Mouse (Mus musculus): ENCODE measurements around the gene S100a14. TPM values are rescaled to one million over a fixed set of nuclear protein-coding genes. Genes with fewer than 3 reads are reported as not detected.

The S100a14 gene
- polyA plus RNA-seq, 1 experiment, result not detected

DNA sequence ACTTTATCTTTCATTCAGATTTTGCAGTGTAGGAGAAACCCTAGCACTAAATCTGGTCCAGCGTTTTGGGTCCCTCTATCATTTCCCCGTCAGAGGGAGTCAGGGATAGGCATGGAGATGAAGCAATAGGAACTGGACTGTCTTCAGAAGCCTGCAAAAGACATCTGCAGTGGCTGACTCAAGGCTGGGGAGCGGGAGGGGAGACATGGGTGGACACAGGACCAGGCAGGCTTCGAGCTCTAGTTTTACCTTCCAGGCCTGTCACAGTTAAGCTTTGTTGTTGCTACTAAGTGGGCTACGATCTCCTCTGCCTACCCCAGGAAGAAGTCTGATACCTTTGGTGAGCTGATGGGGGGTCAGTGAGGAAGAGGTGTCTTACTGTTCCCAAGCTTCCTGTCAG, 14.4 kb upstream of the S100a14 start:
- peaks cover 18% of the 10 kb centered on the region for H3K4me1 ChIP-seq (ENCODE audit: control insufficient read depth, insufficient read depth, low read length)
- no peak for TF ChIP-seq POLR2A (IDR thresholded peaks at IDR 0.05; ENCODE audit: control insufficient read depth, low read depth, low read length)
- TF ChIP-seq CTCF (IDR thresholded peaks at IDR 0.05; ENCODE audit: control insufficient read depth, insufficient read depth, insufficient replicate concordance, low read depth, low read length), result no peak
- H3K36me3 ChIP-seq (ENCODE audit: control insufficient read depth, insufficient read depth, low read length), result peaks cover 3% of the 10 kb centered on the region
- H3K4me3 ChIP-seq (ENCODE audit: control insufficient read depth, low read depth, low read length), result no peak overlapping the region
- H3K27me3 ChIP-seq (ENCODE audit: control insufficient read depth, insufficient read depth, low read length), result no peaks in the 10 kb centered on the region
- no peak overlapping the region for H3K27ac ChIP-seq (ENCODE audit: control insufficient read depth, insufficient read depth, low read depth, low read length)

DNA sequence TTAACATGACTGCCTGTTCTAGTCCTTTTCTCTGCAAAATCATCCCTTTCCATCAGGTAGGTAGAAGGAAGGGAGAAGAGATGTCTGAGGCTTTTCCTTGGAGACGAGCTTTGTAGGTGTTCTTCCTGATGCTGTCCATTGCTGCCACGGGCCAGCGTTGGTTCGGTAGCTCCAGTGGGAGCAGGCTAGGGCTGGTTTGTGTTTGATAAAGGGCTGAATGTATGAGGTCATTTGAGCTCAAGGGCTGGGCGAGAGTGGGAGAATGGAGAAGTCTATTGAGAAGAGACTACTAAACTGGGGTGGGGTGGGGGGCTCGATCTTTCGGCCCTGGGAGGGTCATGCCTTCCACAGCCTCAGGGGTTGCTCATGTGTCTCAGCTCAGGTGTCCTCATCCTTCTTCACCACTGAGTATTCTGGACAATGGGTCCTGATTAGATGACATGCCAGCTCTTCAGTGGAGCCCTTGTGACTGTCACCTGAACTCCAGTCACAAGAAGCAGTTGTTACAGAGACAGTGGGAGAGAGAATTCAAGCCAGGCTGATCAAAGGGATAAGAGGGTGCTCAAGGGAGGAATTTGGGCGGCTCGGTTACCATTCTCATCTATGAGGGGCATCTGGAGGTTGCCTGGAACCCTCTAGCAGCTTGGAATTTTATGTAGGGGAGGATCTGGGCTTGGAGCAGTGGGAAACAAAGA, 13.6 kb upstream of the S100a14 start:
- Histone ChIP-seq H3K4me3 (ENCODE audit: control insufficient read depth, low read depth, low read length) (no peak overlapping the region), H3K27ac (ENCODE audit: control insufficient read depth, insufficient read depth, low read depth, low read length) (no peak overlapping the region), H3K4me1 (ENCODE audit: control insufficient read depth, insufficient read depth, low read length) (peaks cover 17% of the 10 kb centered on the region), H3K27me3 (ENCODE audit: control insufficient read depth, insufficient read depth, low read length) (no peaks in the 10 kb centered on the region), H3K36me3 (ENCODE audit: control insufficient read depth, insufficient read depth, low read length) (no peaks in the 10 kb centered on the region)
- TF ChIP-seq CTCF (IDR thresholded peaks at IDR 0.05; ENCODE audit: control insufficient read depth, insufficient read depth, insufficient replicate concordance, low read depth, low read length) (no peak), POLR2A (IDR thresholded peaks at IDR 0.05; ENCODE audit: control insufficient read depth, low read depth, low read length) (no peak)

DNA sequence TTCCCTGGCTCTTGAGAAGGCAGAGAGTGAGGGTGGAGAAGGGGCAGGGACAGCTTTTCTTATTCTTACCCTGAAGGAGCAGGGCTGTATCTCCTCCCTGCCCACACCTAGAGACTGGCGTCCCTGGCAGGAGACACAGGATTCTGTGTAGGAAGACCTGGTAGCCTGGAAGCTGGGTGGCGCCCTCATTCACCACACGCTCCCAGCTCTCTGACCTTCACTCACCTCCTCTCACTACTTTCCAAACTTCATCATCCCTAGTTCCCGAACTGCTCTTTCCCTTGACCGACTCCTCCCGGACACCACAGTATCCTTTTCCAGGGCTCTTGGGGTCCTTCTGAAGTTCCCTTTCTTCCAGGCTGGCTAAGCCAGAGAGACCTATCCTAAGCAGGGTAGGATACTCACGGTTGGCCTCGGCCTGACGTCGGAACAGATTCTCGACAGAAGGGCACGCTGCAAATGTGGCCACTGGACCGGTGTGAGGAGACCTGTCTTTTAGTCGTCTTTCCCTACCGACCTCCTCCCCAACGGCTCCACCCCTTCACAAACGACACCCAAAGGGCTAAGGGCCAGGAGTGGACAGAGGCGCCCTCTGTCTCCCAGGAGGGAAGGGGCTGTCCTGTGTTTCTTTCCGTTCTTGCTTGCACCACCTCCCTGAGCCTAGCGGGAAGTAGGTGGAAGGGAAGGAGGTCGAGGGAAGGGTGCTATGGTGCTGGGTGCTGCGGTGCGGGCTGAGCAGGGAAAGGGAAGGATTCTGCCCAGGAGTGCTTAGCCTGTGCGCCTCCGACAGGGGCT, 12.7 kb upstream of the S100a14 start, which contains the start of the genes S100a1 and S100a13:
Gene S100a1, minus strand, starts transcription at position 597 of the 795 bp plus-strand sequence.
Gene S100a13, plus strand, starts transcription at position 640 of the 795 bp plus-strand sequence.
- H3K27ac ChIP-seq (ENCODE audit: control insufficient read depth, insufficient read depth, low read depth, low read length), result peak within 1 kb of the TSS; percentile 43; the same call in 1 of the 2 replicates

DNA sequence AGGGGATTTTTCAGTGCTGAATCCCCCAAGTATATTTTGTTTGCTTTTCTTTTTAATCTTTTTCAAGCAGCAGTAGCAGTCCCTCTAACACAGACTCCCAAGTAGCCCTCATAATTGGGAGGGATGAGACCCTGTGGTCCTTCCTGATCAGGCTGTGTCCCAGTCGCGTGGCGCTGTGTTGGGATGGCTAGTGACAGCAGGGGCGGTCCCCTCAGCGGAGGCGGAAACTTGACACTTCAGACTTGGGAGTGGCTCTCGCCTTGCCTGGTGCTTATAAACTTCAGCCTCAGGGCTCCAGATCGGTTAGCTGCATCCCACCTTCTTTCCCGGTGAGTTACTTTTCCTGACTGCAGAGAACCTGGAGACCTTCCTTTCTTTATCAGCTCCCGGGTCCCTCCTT, 12.0 kb upstream of the S100a14 start:
- TF ChIP-seq POLR2A (IDR thresholded peaks at IDR 0.05; ENCODE audit: control insufficient read depth, low read depth, low read length), result no peak
- no peak for TF ChIP-seq CTCF (IDR thresholded peaks at IDR 0.05; ENCODE audit: control insufficient read depth, insufficient read depth, insufficient replicate concordance, low read depth, low read length)
- Histone ChIP-seq H3K4me1 (ENCODE audit: control insufficient read depth, insufficient read depth, low read length) (peaks cover 17% of the 10 kb centered on the region), H3K27ac (ENCODE audit: control insufficient read depth, insufficient read depth, low read depth, low read length) (0 out of 2 replicates have a peak overlapping the region, but pooled peaks have one; percentile 43), H3K27me3 (ENCODE audit: control insufficient read depth, insufficient read depth, low read length) (no peaks in the 10 kb centered on the region), H3K36me3 (ENCODE audit: control insufficient read depth, insufficient read depth, low read length) (no peaks in the 10 kb centered on the region), H3K4me3 (ENCODE audit: control insufficient read depth, low read depth, low read length) (peak overlapping the region; percentile 54)

More for the DNA sequence above, 12.7 kb upstream of the S100a14 start, which contains the start of the genes S100a1 and S100a13:
- Histone ChIP-seq H3K4me1 (ENCODE audit: control insufficient read depth, insufficient read depth, low read length) (peaks cover 17% of the 10 kb centered on the region), H3K4me3 (ENCODE audit: control insufficient read depth, low read depth, low read length) (peak within 1 kb of the TSS; percentile 54), H3K36me3 (ENCODE audit: control insufficient read depth, insufficient read depth, low read length) (no peaks in the 10 kb centered on the region), H3K27me3 (ENCODE audit: control insufficient read depth, insufficient read depth, low read length) (no peaks in the 10 kb centered on the region)
- TF ChIP-seq POLR2A (IDR thresholded peaks at IDR 0.05; ENCODE audit: control insufficient read depth, low read depth, low read length), result peak; percentile 38; the same call in 1 of the 2 replicates
- TF ChIP-seq CTCF (IDR thresholded peaks at IDR 0.05; ENCODE audit: control insufficient read depth, insufficient read depth, insufficient replicate concordance, low read depth, low read length), result no peak

DNA sequence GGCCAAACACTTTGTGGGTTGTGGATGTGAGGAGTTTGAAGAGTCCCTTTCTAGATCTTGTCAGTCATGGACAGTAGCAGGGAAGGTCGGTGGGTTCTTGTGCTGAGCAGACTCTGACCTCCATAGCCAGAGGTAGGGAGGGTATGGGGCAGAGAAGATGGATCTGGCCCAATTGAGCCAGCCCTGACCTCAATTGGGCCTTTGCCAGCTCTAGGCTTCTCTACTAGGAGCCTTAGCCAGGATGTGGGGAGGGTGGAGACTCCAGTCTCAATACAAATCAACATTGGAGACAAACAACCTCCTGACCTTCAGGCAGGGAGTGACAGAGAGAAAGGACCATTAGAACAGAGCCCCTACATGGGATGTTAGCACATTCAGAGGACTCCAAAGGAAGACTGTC, 11.4 kb upstream of the S100a14 start:
- peak overlapping the region; percentile 54 for H3K4me3 ChIP-seq (ENCODE audit: control insufficient read depth, low read depth, low read length)
- H3K4me1 ChIP-seq (ENCODE audit: control insufficient read depth, insufficient read depth, low read length), result peaks cover 17% of the 10 kb centered on the region
- no peak overlapping the region for H3K27ac ChIP-seq (ENCODE audit: control insufficient read depth, insufficient read depth, low read depth, low read length)
- no peak for TF ChIP-seq POLR2A (IDR thresholded peaks at IDR 0.05; ENCODE audit: control insufficient read depth, low read depth, low read length)
- TF ChIP-seq CTCF (IDR thresholded peaks at IDR 0.05; ENCODE audit: control insufficient read depth, insufficient read depth, insufficient replicate concordance, low read depth, low read length), result no peak
- H3K27me3 ChIP-seq (ENCODE audit: control insufficient read depth, insufficient read depth, low read length), result no peaks in the 10 kb centered on the region
- H3K36me3 ChIP-seq (ENCODE audit: control insufficient read depth, insufficient read depth, low read length), result no peaks in the 10 kb centered on the region

DNA sequence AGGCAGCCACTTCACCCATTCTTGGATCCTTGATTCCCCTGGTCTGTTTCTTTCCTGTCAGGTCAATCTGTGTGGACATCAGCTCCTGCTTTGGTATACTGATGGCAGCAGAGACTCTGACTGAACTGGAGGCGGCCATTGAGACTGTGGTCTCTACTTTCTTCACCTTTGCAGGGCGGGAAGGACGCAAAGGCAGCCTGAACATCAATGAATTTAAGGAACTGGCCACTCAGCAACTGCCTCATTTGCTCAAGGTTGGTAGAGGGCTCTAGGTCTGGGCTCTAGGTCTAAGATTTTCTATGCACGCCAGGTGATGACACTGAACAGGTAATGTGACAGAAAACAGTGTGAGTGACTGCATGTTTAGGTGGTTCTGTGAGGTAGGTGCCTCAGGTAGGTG, 10.9 kb upstream of the S100a14 start:
- Histone ChIP-seq H3K27me3 (ENCODE audit: control insufficient read depth, insufficient read depth, low read length) (no peaks in the 10 kb centered on the region), H3K4me1 (ENCODE audit: control insufficient read depth, insufficient read depth, low read length) (peaks cover 17% of the 10 kb centered on the region), H3K36me3 (ENCODE audit: control insufficient read depth, insufficient read depth, low read length) (no peaks in the 10 kb centered on the region), H3K4me3 (ENCODE audit: control insufficient read depth, low read depth, low read length) (no peak overlapping the region), H3K27ac (ENCODE audit: control insufficient read depth, insufficient read depth, low read depth, low read length) (no peak overlapping the region)
- TF ChIP-seq CTCF (IDR thresholded peaks at IDR 0.05; ENCODE audit: control insufficient read depth, insufficient read depth, insufficient replicate concordance, low read depth, low read length) (no peak), POLR2A (IDR thresholded peaks at IDR 0.05; ENCODE audit: control insufficient read depth, low read depth, low read length) (no peak)

DNA sequence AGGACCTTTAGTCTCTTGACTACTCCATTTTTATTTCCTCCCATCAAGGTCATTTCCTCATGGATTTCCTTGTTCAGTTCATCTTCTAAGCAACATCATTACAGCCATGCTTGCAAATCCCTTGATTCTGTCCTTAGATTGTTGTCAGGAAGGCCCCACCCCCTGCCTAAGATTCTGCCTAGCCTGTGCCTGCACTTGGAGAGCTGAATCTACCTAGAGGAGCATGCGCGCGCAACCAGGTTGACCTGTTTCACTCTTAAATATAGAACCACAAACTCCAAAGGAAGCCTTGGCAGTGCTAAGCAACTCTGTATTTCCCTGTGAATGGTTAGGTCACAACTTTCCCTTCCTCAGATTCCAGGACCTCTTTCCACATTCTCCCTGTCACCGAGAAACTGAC, 8.9 kb upstream of the S100a14 start:
- TF ChIP-seq POLR2A (IDR thresholded peaks at IDR 0.05; ENCODE audit: control insufficient read depth, low read depth, low read length), result no peak
- TF ChIP-seq CTCF (IDR thresholded peaks at IDR 0.05; ENCODE audit: control insufficient read depth, insufficient read depth, insufficient replicate concordance, low read depth, low read length), result no peak
- no peak overlapping the region for H3K4me3 ChIP-seq (ENCODE audit: control insufficient read depth, low read depth, low read length)
- no peaks in the 10 kb centered on the region for H3K36me3 ChIP-seq (ENCODE audit: control insufficient read depth, insufficient read depth, low read length)
- H3K27ac ChIP-seq (ENCODE audit: control insufficient read depth, insufficient read depth, low read depth, low read length), result no peak overlapping the region
- peaks cover 17% of the 10 kb centered on the region for H3K4me1 ChIP-seq (ENCODE audit: control insufficient read depth, insufficient read depth, low read length)
- H3K27me3 ChIP-seq (ENCODE audit: control insufficient read depth, insufficient read depth, low read length), result no peaks in the 10 kb centered on the region

Data from testis, adult 2 months (tissue).